Mouse (Mus musculus) midbrain, postnatal 0 days (tissue): ENCODE data around the gene 1110002E22Rik. TPM values are rescaled to one million over a fixed set of nuclear protein-coding genes. Genes with fewer than 3 reads are reported as not detected.

Source experiments
- ATAC-seq: fragments of 200-750 bp; cut with Nextera tagmentation; 2 replicates; pipeline ENCODE4 v1.8.0; 2017; ENCODE audit warnings: moderate number of reproducible peaks, mild to moderate bottlenecking, moderate TSS enrichment, moderate library complexity; ENCODE audit not compliant: low FRiP score
- DNase-seq: peaks from one replicate; pipeline ENCODE4 v3.0.0-alpha.2; 2015; ENCODE audit warnings: low spot score
- H3K27ac ChIP-seq: fragments of 300-500 bp; sonication (generic); 2 replicates; pipeline ENCODE4 v1.5.1; 2014; ENCODE audit warnings: low read depth, mild to moderate bottlenecking, low read length, mixed read lengths
- H3K27me3 ChIP-seq: fragments of 300-500 bp; sonication (generic); 2 replicates; pipeline ENCODE4 v1.6.1; 2014; ENCODE audit warnings: low read length, control low read depth, mixed read lengths; ENCODE audit not compliant: insufficient read depth
- H3K36me3 ChIP-seq: fragments of 300-500 bp; sonication (generic); 2 replicates; pipeline ENCODE4 v1.6.1; 2014; ENCODE audit warnings: low read length, control low read depth, mixed read lengths; ENCODE audit not compliant: insufficient read depth
- H3K4me1 ChIP-seq: fragments of 300-500 bp; sonication (generic); 2 replicates; pipeline ENCODE4 v1.6.1; 2014; ENCODE audit warnings: mild to moderate bottlenecking, control low read depth, antibody characterized with exemption, low read length, mixed read lengths; ENCODE audit not compliant: insufficient read depth
- H3K4me2 ChIP-seq: fragments of 300-500 bp; sonication (generic); 2 replicates; pipeline ENCODE4 v1.6.1; 2014; ENCODE audit warnings: low read depth, mild to moderate bottlenecking, low read length, mixed read lengths; ENCODE audit not compliant: poor library complexity, severe bottlenecking
- H3K4me3 ChIP-seq: fragments of 300-500 bp; sonication (generic); 2 replicates; pipeline ENCODE4 v1.5.1; 2014; ENCODE audit warnings: low read depth, mild to moderate bottlenecking, low read length, moderate library complexity
- H3K9ac ChIP-seq: fragments of 300-500 bp; sonication (generic); replicated peaks from 2 replicates; pipeline ENCODE4 v1.6.1; 2014; ENCODE audit warnings: mild to moderate bottlenecking, low read length, moderate library complexity, mixed read lengths; ENCODE audit not compliant: poor library complexity, severe bottlenecking
- H3K9me3 ChIP-seq: fragments of 300-500 bp; sonication (generic); 2 replicates; pipeline ENCODE4 v1.6.1; 2016; ENCODE audit warnings: low read length, control low read depth
- CTCF ChIP-seq: IDR thresholded peaks from 2 replicates; pipeline ENCODE4 v1.5.1; 2016; ENCODE audit warnings: antibody characterized with exemption, mild to moderate bottlenecking
- WGBS: fragments of 180-500 bp; shearing (Covaris S2); extraction: QIAGEN DNeasy Blood & Tissue Kit; methylation state at CpG from one replicate; pipeline ENCODE4 v1.1.7; 2014; 5-methylcytosine and 5-hydroxymethylcytosine counted together
- polyA plus RNA-seq: library from polyadenylated mRNA; unstranded; fragments of >200 nt; fragmentation: Nextera tagmentation; extraction: Ambion mirVana; gene quantifications from 2 replicates; pipeline ENCODE4 v1.2.1, GENCODE M21; 2015
- total RNA-seq: library from RNA; depleted of rRNA; stranded (reverse); fragments of >200 nt; gene quantifications from 2 replicates; pipeline ENCODE4 v1.2.3, GENCODE M21; 2014

Gene 1110002E22Rik
- total and polyA plus RNA-seq, 2 experiments from 2014 or later: 0.05 to 0.11 TPM

- no peak for TF ChIP-seq CTCF
Observed at GRCm38 (mm10) chr3:138058226-138058625, 6.6 kb upstream of the 1110002E22Rik start.

DNA sequence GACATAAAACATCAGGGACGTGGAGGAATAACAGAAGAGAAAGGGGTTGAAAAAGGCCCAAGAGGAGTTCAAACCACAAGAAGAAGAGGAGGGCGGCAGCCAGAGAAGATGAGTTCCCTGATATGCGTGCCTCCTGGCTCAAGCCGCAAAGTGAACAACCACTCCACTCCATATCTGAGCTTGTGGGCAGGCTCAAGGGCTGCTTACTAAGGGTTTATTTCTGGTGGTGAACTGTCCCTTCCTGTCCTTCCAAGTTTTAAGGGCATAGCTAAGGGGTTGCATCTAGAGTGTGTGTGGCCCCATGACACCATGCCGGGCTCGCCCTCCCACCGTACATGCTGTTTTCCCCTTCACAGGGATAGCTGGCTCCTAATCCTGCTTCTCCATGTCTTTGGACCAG is 4.4 kb upstream of the 1110002E22Rik start:
- WGBS: 97% methylated on average over 7 of the region's 7 CpGs
- no peak overlapping the region for H3K4me3 ChIP-seq
- no peaks in the 10 kb centered on the region for H3K4me1 ChIP-seq
- H3K27ac ChIP-seq: no peak overlapping the region
- H3K36me3 ChIP-seq: no peaks in the 10 kb centered on the region
- no peak overlapping the region for H3K4me2 ChIP-seq
- TF ChIP-seq CTCF: no peak
- H3K9me3 ChIP-seq: no peaks in the 10 kb centered on the region
- DNase-seq: no peak
- no peak overlapping the region for H3K9ac ChIP-seq
- H3K27me3 ChIP-seq: no peaks in the 10 kb centered on the region
- ATAC-seq: no peak

More at GRCm38 (mm10) chr3:138058226-138058625, 6.6 kb upstream of the 1110002E22Rik start:
- Histone ChIP-seq H3K4me1 (no peaks in the 10 kb centered on the region), H3K27me3 (no peaks in the 10 kb centered on the region), H3K4me3 (no peak overlapping the region), H3K36me3 (no peaks in the 10 kb centered on the region), H3K4me2 (no peak overlapping the region), H3K27ac (no peak overlapping the region), H3K9ac (no peak overlapping the region), H3K9me3 (no peaks in the 10 kb centered on the region)
- WGBS: 37% methylated on average over 4 of the region's 4 CpGs
- no peak for ATAC-seq
- peak; percentile 32 for DNase-seq

- Histone ChIP-seq H3K36me3 (no peaks in the 10 kb centered on the region), H3K27ac (no peak overlapping the region), H3K9me3 (no peaks in the 10 kb centered on the region), H3K4me2 (no peak overlapping the region), H3K9ac (no peak overlapping the region), H3K27me3 (no peaks in the 10 kb centered on the region), H3K4me3 (no peak overlapping the region), H3K4me1 (no peaks in the 10 kb centered on the region)
- DNase-seq (no peak), ATAC-seq (no peak)
- whole genome bisulfite sequencing: 92% methylated on average over 9 of the region's 9 CpGs
- TF ChIP-seq CTCF: no peak
Observed at GRCm38 (mm10) chr3:138061205-138061911, 3.5 kb upstream of the 1110002E22Rik start.

- no peak for TF ChIP-seq CTCF
- H3K9me3 ChIP-seq: no peaks in the 10 kb centered on the region
- H3K4me3 ChIP-seq: no peak overlapping the region
- DNase-seq (no peak), ATAC-seq (no peak)
- no peaks in the 10 kb centered on the region for H3K36me3 ChIP-seq
- H3K27ac ChIP-seq: no peak overlapping the region
- no peak overlapping the region for H3K9ac ChIP-seq
- no peaks in the 10 kb centered on the region for H3K27me3 ChIP-seq
- H3K4me2 ChIP-seq: no peak overlapping the region
- 89% methylated on average over 4 of the region's 4 CpGs for WGBS
- H3K4me1 ChIP-seq: no peaks in the 10 kb centered on the region
Observed at GRCm38 (mm10) chr3:138062673-138063072, 2.2 kb upstream of the 1110002E22Rik start.

DNA sequence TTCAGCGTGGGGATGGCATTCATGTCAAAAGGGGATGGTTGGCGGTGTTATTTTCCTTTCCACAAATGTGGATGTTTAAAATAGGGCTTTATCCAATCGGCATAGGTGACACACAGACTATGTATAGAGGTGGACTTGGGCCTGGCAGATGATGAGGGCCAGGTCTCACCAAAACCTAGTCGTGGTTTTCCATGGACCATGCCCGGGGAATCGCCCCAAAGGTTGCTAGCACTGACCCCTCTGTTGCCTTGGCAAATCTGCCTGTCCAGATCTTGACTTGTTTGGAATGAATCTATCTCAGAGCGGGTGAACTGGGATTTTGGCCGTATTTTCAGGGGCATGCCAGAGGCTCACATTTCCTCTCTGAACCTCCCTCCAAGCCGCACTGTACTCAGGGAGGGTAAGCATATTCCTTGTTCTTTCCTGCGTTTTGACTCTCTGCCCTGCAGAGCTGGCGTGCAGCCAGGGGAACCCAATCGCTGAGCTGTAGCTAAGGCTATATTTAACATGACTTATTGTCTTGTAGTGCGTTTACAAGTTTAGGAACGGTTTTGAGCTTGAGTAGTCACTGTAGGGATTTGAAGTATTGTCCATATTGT is 1.0 kb upstream of the 1110002E22Rik start:
- DNase-seq: peak; percentile 46
- TF ChIP-seq CTCF: no peak
- no peaks in the 10 kb centered on the region for H3K36me3 ChIP-seq
- no peak overlapping the region for H3K4me3 ChIP-seq
- H3K9ac ChIP-seq: no peak overlapping the region
- no peak for ATAC-seq
- no peak overlapping the region for H3K4me2 ChIP-seq
- H3K27ac ChIP-seq: no peak overlapping the region
- 56% methylated on average over 14 of the region's 14 CpGs for WGBS
- H3K27me3 ChIP-seq: no peaks in the 10 kb centered on the region
- no peaks in the 10 kb centered on the region for H3K4me1 ChIP-seq
- no peaks in the 10 kb centered on the region for H3K9me3 ChIP-seq

- no peak overlapping the region for H3K4me2 ChIP-seq
- no peak for TF ChIP-seq CTCF
- DNase-seq (no peak), ATAC-seq (no peak)
- no peak overlapping the region for H3K9ac ChIP-seq
- 86% methylated on average over 16 of the region's 16 CpGs for WGBS
- H3K9me3 ChIP-seq: no peaks in the 10 kb centered on the region
- no peaks in the 10 kb centered on the region for H3K36me3 ChIP-seq
- no peaks in the 10 kb centered on the region for H3K27me3 ChIP-seq
- no peak overlapping the region for H3K4me3 ChIP-seq
- H3K4me1 ChIP-seq: no peaks in the 10 kb centered on the region
- no peak overlapping the region for H3K27ac ChIP-seq
Observed at GRCm38 (mm10) chr3:138065930-138066329, 1.1 kb downstream of the 1110002E22Rik start.
